Mouse (Mus musculus) ES-E14 (cell line): ENCODE measurements around the gene BC035044. TPM values are rescaled to one million over a fixed set of nuclear protein-coding genes. Genes with fewer than 3 reads are reported as not detected.

Source experiments
- DNase-seq: peaks from one replicate; pipeline ENCODE4 v3.0.0-alpha.2; 2013; ENCODE audit warnings: low read depth, low spot score
- H3K27ac ChIP-seq: 2 replicates; pipeline ENCODE4 v1.5.1; 2012; ENCODE audit warnings: low read depth, mild to moderate bottlenecking, low read length, moderate library complexity, mixed read lengths; ENCODE audit not compliant: poor library complexity, insufficient read depth, severe bottlenecking
- H3K36me3 ChIP-seq: 2 replicates; pipeline ENCODE4 v1.6.1; 2012; ENCODE audit warnings: mild to moderate bottlenecking, low read length, moderate library complexity, mixed read lengths; ENCODE audit not compliant: control insufficient read depth, poor library complexity, insufficient read depth, severe bottlenecking
- H3K4me1 ChIP-seq, 2 experiments: fragments of 150-350 bp in 1 of 2; sonication (generic) in 1 of 2; 2 replicates each; pipeline ENCODE4 v1.6.1; 2012; ENCODE audit warnings: low read length in 2 of 2, mild to moderate bottlenecking in 1 of 2, mixed read lengths in 1 of 2; ENCODE audit not compliant: control insufficient read depth in 2 of 2, insufficient read depth in 2 of 2, poor library complexity in 1 of 2
- H3K4me3 ChIP-seq, 2 experiments: fragments of 150-350 bp in 1 of 2; sonication (generic) in 1 of 2; 2 replicates each; pipeline ENCODE4 v1.5.1; 2012; ENCODE audit warnings: low read length in 2 of 2, low read depth in 1 of 2, mild to moderate bottlenecking in 1 of 2, mixed read lengths in 1 of 2; ENCODE audit not compliant: insufficient read depth in 1 of 2, poor library complexity in 1 of 2, severe bottlenecking in 1 of 2
- H3K9ac ChIP-seq: 2 replicates; pipeline ENCODE4 v1.6.1; 2012; ENCODE audit warnings: low read depth, mild to moderate bottlenecking, low read length, mixed read lengths; ENCODE audit not compliant: poor library complexity, insufficient read depth, severe bottlenecking
- H3K9me3 ChIP-seq: fragments of 150-350 bp; sonication (generic); 2 replicates; pipeline ENCODE4 v1.6.1; 2012; ENCODE audit warnings: low read depth, mild to moderate bottlenecking, low read length; ENCODE audit not compliant: control insufficient read depth, insufficient read depth
- CHD2 ChIP-seq: IDR thresholded peaks from 2 replicates; pipeline ENCODE4 v1.6.1; 2014; ENCODE audit warnings: mild to moderate bottlenecking, low read depth, low read length, inconsistent platforms
- HCFC1 ChIP-seq: IDR thresholded peaks from 2 replicates; pipeline ENCODE4 v1.6.1; 2012; ENCODE audit warnings: low read length, inconsistent platforms, borderline replicate concordance; ENCODE audit not compliant: insufficient read depth
- MAFK ChIP-seq: IDR thresholded peaks from 2 replicates; pipeline ENCODE4 v1.6.1; 2014; ENCODE audit warnings: mild to moderate bottlenecking, low read depth, low read length, inconsistent platforms; ENCODE audit not compliant: insufficient read depth
- ZC3H11A ChIP-seq: IDR thresholded peaks from 2 replicates; pipeline ENCODE4 v1.6.1; 2012; ENCODE audit warnings: low read depth, mild to moderate bottlenecking, inconsistent platforms, low read length, borderline replicate concordance
- ZNF384 ChIP-seq: IDR thresholded peaks from 2 replicates; pipeline ENCODE4 v1.6.1; 2012; ENCODE audit warnings: low read depth, low read length, inconsistent platforms
- in situ Hi-C, 2 experiments: fragments of 600-800 bp; cut with MboI; formaldehyde crosslinking; loops; one replicate each; pipeline ENCODE4 v1.15.1; 2025; ENCODE audit warnings: low sequenced_read_pairs in 2 of 2, inconsistent platforms in 1 of 2; ENCODE audit not compliant: unreplicated experiment in 2 of 2
- total RNA-seq: library from RNA; depleted of rRNA; stranded (reverse); fragments of 300-350 nt; gene quantifications from 2 replicates; pipeline ENCODE4 v1.2.3, GENCODE M21; 2012

BC035044 gene
- total RNA-seq, 1 experiment: not detected

GRCm38 (mm10) chr6:128836191-128836954, 54.6 kb downstream of the BC035044 start:
- peaks cover 0 to 3% of the 10 kb centered on the region in 2 experiments; a peak in 1 of 4 replicates for H3K4me1 ChIP-seq
- in situ Hi-C loops: loop anchor here in 1 of 2 experiments (5.0 kb wide), 1 partner anchor 34 kb away; no protein-coding TSS in a partner anchor
- TF ChIP-seq MAFK (no peak), CHD2 (no peak), HCFC1 (no peak), ZNF384 (no peak), ZC3H11A (no peak)
- H3K36me3 ChIP-seq: no peaks in the 10 kb centered on the region
- no peak overlapping the region for H3K4me3 ChIP-seq
- no peak overlapping the region for H3K9ac ChIP-seq
- no peaks in the 10 kb centered on the region for H3K9me3 ChIP-seq
- no peak for DNase-seq
- H3K27ac ChIP-seq: no peak overlapping the region

GRCm38 (mm10) chr6:128835571-128835970, 55.4 kb downstream of the BC035044 start:
- no peak overlapping the region for H3K27ac ChIP-seq
- H3K36me3 ChIP-seq: no peaks in the 10 kb centered on the region
- no peak for DNase-seq
- in situ Hi-C loops: loop anchor here in 1 of 2 experiments (5.0 kb wide), 1 partner anchor 33 kb away; no protein-coding TSS in a partner anchor
- TF ChIP-seq ZC3H11A (no peak), CHD2 (no peak)
- H3K9ac ChIP-seq: no peak overlapping the region
- peaks cover 0 to 3% of the 10 kb centered on the region in 2 experiments; a peak in 1 of 4 replicates for H3K4me1 ChIP-seq
- H3K9me3 ChIP-seq: no peaks in the 10 kb centered on the region
- H3K4me3 ChIP-seq: no peak overlapping the region

GRCm38 (mm10) chr6:128833046-128833445, 57.9 kb downstream of the BC035044 start:
- Histone ChIP-seq H3K36me3 (no peaks in the 10 kb centered on the region), H3K4me1 (no peaks in the 10 kb centered on the region), H3K9ac (no peak overlapping the region), H3K4me3 (no peak overlapping the region), H3K27ac (no peak overlapping the region), H3K9me3 (no peaks in the 10 kb centered on the region)
- DNase-seq: no peak
- in situ Hi-C loops: no loop called here
- TF ChIP-seq MAFK (no peak), CHD2 (no peak), ZNF384 (no peak), ZC3H11A (no peak), HCFC1 (no peak)

GRCm38 (mm10) chr6:128829837-128830236, 61.1 kb downstream of the BC035044 start:
- in situ Hi-C loops: no loop called here
- TF ChIP-seq ZC3H11A: no peak
- no peak for TF ChIP-seq HCFC1
- TF ChIP-seq CHD2: no peak
- TF ChIP-seq ZNF384: no peak
- no peak for TF ChIP-seq MAFK

More at GRCm38 (mm10) chr6:128829837-128830236, 61.1 kb downstream of the BC035044 start:
- H3K9me3 ChIP-seq: 0 out of 2 replicates have a peak, but pooled peaks cover 3% of the 10 kb centered on the region
- no peak overlapping the region for H3K4me3 ChIP-seq
- H3K4me1 ChIP-seq: no peaks in the 10 kb centered on the region
- no peaks in the 10 kb centered on the region for H3K36me3 ChIP-seq
- H3K9ac ChIP-seq: no peak overlapping the region
- no peak overlapping the region for H3K27ac ChIP-seq
- no peak for DNase-seq
